Comparison of ENCODE assay signal across 7 mouse cellular contexts in genomic region chr5:121593451-121594401, GRCm38 (mm10). TPM values are rescaled to one million over a fixed set of nuclear protein-coding genes. Genes with fewer than 3 reads are reported as not detected.
DNase-seq lines count a peak whose midpoint lies in the region; ATAC-seq lines count a peak whose summit lies in the region.

Aldh2 (minus strand) TSS chr5:121593824.

- H3K36me3 ChIP-seq in embryonic facial prominence, embryonic 10.5 days (replicated peaks), result peaks cover 3% of the 10 kb centered on the region; the same call in 1 of the 2 replicates
- H3K36me3 ChIP-seq in limb, embryonic 10.5 days, result 0 out of 2 replicates have a peak, but pooled peaks cover 5% of the 10 kb centered on the region
- H3K36me3 ChIP-seq in midbrain, embryonic 13.5 days, result no peaks in the 10 kb centered on the region

- H3K4me3 ChIP-seq in embryonic facial prominence, embryonic 10.5 days, result peak within 1 kb of the TSS; percentile 92
- peak within 1 kb of the TSS; percentile 74 for H3K4me3 ChIP-seq in limb, embryonic 10.5 days
- peak within 1 kb of the TSS; percentile 65 for H3K4me3 ChIP-seq in midbrain, embryonic 13.5 days (replicated peaks)

- peaks cover 47% of the 10 kb centered on the region for H3K4me1 ChIP-seq in embryonic facial prominence, embryonic 10.5 days
- peaks cover 41% of the 10 kb centered on the region for H3K4me1 ChIP-seq in limb, embryonic 10.5 days
- peaks cover 21% of the 10 kb centered on the region for H3K4me1 ChIP-seq in midbrain, embryonic 13.5 days (replicated peaks)

- no peaks in the 10 kb centered on the region for H3K9me3 ChIP-seq in embryonic facial prominence, embryonic 10.5 days
- H3K9me3 ChIP-seq in limb, embryonic 10.5 days (replicated peaks), result no peaks in the 10 kb centered on the region
- H3K9me3 ChIP-seq in midbrain, embryonic 13.5 days, result no peaks in the 10 kb centered on the region

- no peaks in the 10 kb centered on the region; the same call in 1 of the 2 replicates for H3K27me3 ChIP-seq in embryonic facial prominence, embryonic 10.5 days (replicated peaks; ENCODE audit: low read depth, poor library complexity, severe bottlenecking)
- H3K27me3 ChIP-seq in limb, embryonic 10.5 days (ENCODE audit: low read depth, poor library complexity, severe bottlenecking), result no peaks in the 10 kb centered on the region
- H3K27me3 ChIP-seq in midbrain, embryonic 13.5 days, result peaks cover 8% of the 10 kb centered on the region

- peak; percentile 93 for DNase-seq in adrenal gland, postnatal 10 days
- peak; percentile 92 for DNase-seq in embryonic facial prominence, embryonic 10.5 days (ENCODE audit: low spot score)
- DNase-seq in kidney, adult 11 months, result peak; percentile 92
- DNase-seq in limb, embryonic 10.5 days (ENCODE audit: low spot score), result peak; percentile 91
- peak; percentile 68 for DNase-seq in spleen, adult 12 weeks (ENCODE audit: low spot score)

- peak within 1 kb of the TSS; percentile 98 for H3K4me2 ChIP-seq in midbrain, embryonic 13.5 days (replicated peaks)

- H3K9ac ChIP-seq in midbrain, embryonic 13.5 days (replicated peaks), result peak within 1 kb of the TSS; percentile 76

- peak within 1 kb of the TSS; percentile 86 for H3K27ac ChIP-seq in embryonic facial prominence, embryonic 10.5 days (replicated peaks)
- H3K27ac ChIP-seq in limb, embryonic 10.5 days, result peak within 1 kb of the TSS; percentile 85
- peak within 1 kb of the TSS; percentile 49 for H3K27ac ChIP-seq in midbrain, embryonic 13.5 days

- ATAC-seq in granulocyte monocyte progenitor cell, adult 5-6 weeks (replicated peaks; ENCODE audit: poor library complexity, severe bottlenecking), result peak; percentile 87
- ATAC-seq in midbrain, embryonic 13.5 days, result peak; percentile 86

- WGBS in embryonic facial prominence, embryonic 10.5 days, result 3% methylated on average over 47 of the region's 47 CpGs
- WGBS in limb, embryonic 10.5 days, result 3% methylated on average over 47 of the region's 47 CpGs
- WGBS in midbrain, embryonic 13.5 days, result 2% methylated on average over 47 of the region's 47 CpGs

RNA-seq across cellular contexts. Expression of gene Aldh2, which starts in this region (rescaled TPM):
- 100 to 1,000 TPM; 712 to 837 TPM for total RNA-seq in adrenal gland, postnatal 10 days (2021)
- 145 and 157 TPM in 2 replicates for polyA plus RNA-seq in embryonic facial prominence, embryonic 10.5 days (2016; fragmentation: Nextera tagmentation; extraction: Ambion mirVana)
- 217 and 230 TPM in 2 replicates for total RNA-seq in granulocyte monocyte progenitor cell, adult 5-6 weeks (2014; fragmentation: Nextera tagmentation)
- total RNA-seq in granulocyte monocyte progenitor cell, adult 5-6 weeks (2017), result 277 and 283 TPM in 2 replicates
- 153 and 163 TPM in 2 replicates for polyA plus RNA-seq in limb, embryonic 10.5 days (2016; fragmentation: Nextera tagmentation; extraction: Ambion mirVana)
- polyA plus RNA-seq in midbrain, embryonic 13.5 days (2015; fragmentation: Nextera tagmentation; extraction: Ambion mirVana), result 91.9 and 92.3 TPM in 2 replicates

Comparison
In these comparisons a context has a peak if more than half of its experiments do, and no peak if none do; other contexts are left out.
1. Peak in every context shown above with its lines: DNase-seq, ATAC-seq, H3K4me3 ChIP-seq and H3K27ac ChIP-seq.